Mouse (Mus musculus) adrenal gland, postnatal 4 days (tissue): ENCODE measurements around the gene Esrra. TPM values are rescaled to one million over a fixed set of nuclear protein-coding genes. Genes with fewer than 3 reads are reported as not detected.
"Not testable (repeated sequence)": the region's sequence is repeated elsewhere in the genome, so short reads cannot be mapped to it uniquely, and the experiment has no call there.

Experiments
- DNase-seq, 2 experiments: peaks; one replicate each; pipeline ENCODE4 v3.0.0; 2021 to 2022; ENCODE audit warnings: low spot score in 2 of 2, mixed read lengths in 2 of 2
- microRNA-seq: library from miRNA; unstranded; fragments of <30 nt; microRNA quantifications from one replicate; pipeline ENCODE4 v1.2.0, GENCODE M21; 2021
- total RNA-seq, 2 experiments: library from RNA; stranded (reverse); gene quantifications; 2 replicates each; pipeline ENCODE4 v1.2.3; 2021

The Esrra gene
- total RNA-seq, 2 experiments from 2014 or later, result 47.0 to 47.9 TPM

GRCm38 (mm10) chr19:6905498-6906159, 16.0 kb downstream of the Esrra start:
- DNase-seq, result no peak

- DNase-seq, result no peak
These were observed 16.8 kb downstream of the Esrra start for GRCm38 (mm10) chr19:6904846-6905245.

- no peak for DNase-seq
These were observed 18.6 kb downstream of the Esrra start for GRCm38 (mm10) chr19:6903031-6903430.

- no peak for DNase-seq
These were observed 22.0 kb downstream of the Esrra start for GRCm38 (mm10) chr19:6899641-6900040.

GRCm38 (mm10) chr19:6895608-6896305, 25.9 kb downstream of the Esrra start:
- not testable (repeated sequence) for DNase-seq

- no peak for DNase-seq
These were observed 27.7 kb downstream of the Esrra start for GRCm38 (mm10) chr19:6893731-6894451.

- DNase-seq, result no peak
These were observed 29.1 kb downstream of the Esrra start for GRCm38 (mm10) chr19:6892512-6892911.

- DNase-seq, result no peak
These were observed 43.6 kb downstream of the Esrra start for GRCm38 (mm10) chr19:6877965-6878364.

GRCm38 (mm10) chr19:6876799-6877198, 44.8 kb downstream of the Esrra start:
- DNase-seq, result no peak

- DNase-seq, result no peak
These were observed 45.8 kb downstream of the Esrra start for GRCm38 (mm10) chr19:6875834-6876233.

GRCm38 (mm10) chr19:6874257-6874656, 47.4 kb downstream of the Esrra start:
- DNase-seq, result no peak

GRCm38 (mm10) chr19:6872701-6873100, 48.9 kb downstream of the Esrra start:
- no peak for DNase-seq

GRCm38 (mm10) chr19:6871574-6872271, 49.9 kb downstream of the Esrra start:
- no peak for DNase-seq

- no peak for DNase-seq
These were observed 52.3 kb downstream of the Esrra start for GRCm38 (mm10) chr19:6869355-6869754.

GRCm38 (mm10) chr19:6861451-6861850, 60.2 kb downstream of the Esrra start:
- no peak for DNase-seq

Small RNA genes lying within 50 kb of the gene (microRNA-seq; reads per million reads assigned to microRNA genes)
- gene Mir6990, result 1.8 reads per million

Other genes starting within 250 kb of the Esrra start
- 10 to 100 TPM; 26.9 to 33.4 TPM for gene Rps6ka4, start 81.2 kb downstream of the Esrra start, total RNA-seq
- 1 to 10 TPM; 1.5 to 2.0 TPM for gene Ccdc88b, start 63.6 kb downstream of the Esrra start, total RNA-seq
- gene Trmt112, start 12.1 kb downstream of the Esrra start, total RNA-seq, result 100 to 1,000 TPM in 1 of 2 experiments, 10 to 100 TPM in 1; 98.3 to 101 TPM
- gene Prdx5, start 11.7 kb downstream of the Esrra start, total RNA-seq, result 100 to 1,000 TPM; 199 to 210 TPM
- gene Catsperz, start 3.6 kb upstream of the Esrra start, total RNA-seq, result 1 to 10 TPM; 1.2 to 1.4 TPM
- gene Kcnk4, start 12.7 kb upstream of the Esrra start, total RNA-seq, result under 1 TPM; 0.14 to 0.34 TPM
- gene Bad, start 20.0 kb upstream of the Esrra start, total RNA-seq, result 10 to 100 TPM; 51.5 to 54.8 TPM
- gene Gpr137, start 20.7 kb upstream of the Esrra start, total RNA-seq, result 10 to 100 TPM; 41.2 to 43.8 TPM
- gene Ppp1r14b, start 53.2 kb upstream of the Esrra start, total RNA-seq, result 100 to 1,000 TPM; 292 to 312 TPM
- gene Plcb3, start 54.7 kb upstream of the Esrra start, total RNA-seq, result 10 to 100 TPM; 63.7 to 66.2 TPM
- gene Fkbp2, start 58.7 kb upstream of the Esrra start, total RNA-seq, result 10 to 100 TPM; 61.6 to 66.4 TPM
- gene Vegfb, start 65.8 kb upstream of the Esrra start, total RNA-seq, result 10 to 100 TPM; 88.6 to 89.2 TPM
- 10 to 100 TPM; 35.3 to 37.6 TPM for gene Dnajc4, start 70.8 kb upstream of the Esrra start, total RNA-seq
- 10 to 100 TPM; 47.8 TPM for gene Nudt22, start 74.3 kb upstream of the Esrra start, total RNA-seq
- 10 to 100 TPM; 15.3 to 16.6 TPM for gene Trpt1, start 74.3 kb upstream of the Esrra start, total RNA-seq
- gene Fermt3, start 97.7 kb upstream of the Esrra start, total RNA-seq, result 10 to 100 TPM in 1 of 2 experiments, 1 to 10 TPM in 1; 8.7 to 11.3 TPM
- gene Stip1, start 118.2 kb upstream of the Esrra start, total RNA-seq, result 100 to 1,000 TPM; 115 to 117 TPM
- gene Macrod1, start 135.0 kb upstream of the Esrra start, total RNA-seq, result 10 to 100 TPM; 32.4 to 35.0 TPM
- gene Flrt1, start 183.9 kb upstream of the Esrra start, total RNA-seq, result 1 to 10 TPM; 3.8 to 5.9 TPM